Mouse (Mus musculus) E14TG2a.4 (cell line): ENCODE data around the gene BC028528.

ENCODE experiments used
- CTCF ChIP-seq: conservative IDR thresholded peaks from 2 replicates; pipeline ENCODE4 v1.5.1; 2014; ENCODE audit warnings: low read length
- NANOG ChIP-seq: IDR thresholded peaks from 2 replicates; pipeline ENCODE4 v1.6.1; 2014; ENCODE audit warnings: borderline replicate concordance, low read length, mixed read lengths
- POU5F1 ChIP-seq: IDR thresholded peaks from 2 replicates; pipeline ENCODE4 v1.6.1; 2014; ENCODE audit warnings: low read length, borderline replicate concordance

DNA sequence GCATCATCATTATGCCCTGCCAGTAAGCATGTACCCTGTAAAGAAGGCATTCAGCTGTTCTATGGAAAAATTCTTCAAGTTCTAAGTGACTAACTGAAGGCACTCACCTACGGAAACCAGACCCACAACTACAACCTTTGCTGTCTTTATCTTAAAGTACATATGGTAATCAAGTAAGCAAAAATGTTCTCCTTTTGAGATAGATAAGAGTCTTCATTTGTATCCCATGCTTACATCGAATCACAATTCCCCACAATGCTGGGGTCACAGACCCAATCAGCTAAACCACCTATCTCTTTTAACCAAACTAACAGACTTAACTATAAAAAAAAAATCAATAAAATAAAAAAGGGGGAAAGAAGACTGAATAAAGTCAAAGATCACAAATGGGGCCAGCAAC, 52.6 kb downstream of the BC028528 start:
- TF ChIP-seq CTCF: no peak
- TF ChIP-seq POU5F1: no peak
- TF ChIP-seq NANOG: no peak
